Comparison of ENCODE assay signal across 9 mouse cellular contexts in the genomic region with DNA sequence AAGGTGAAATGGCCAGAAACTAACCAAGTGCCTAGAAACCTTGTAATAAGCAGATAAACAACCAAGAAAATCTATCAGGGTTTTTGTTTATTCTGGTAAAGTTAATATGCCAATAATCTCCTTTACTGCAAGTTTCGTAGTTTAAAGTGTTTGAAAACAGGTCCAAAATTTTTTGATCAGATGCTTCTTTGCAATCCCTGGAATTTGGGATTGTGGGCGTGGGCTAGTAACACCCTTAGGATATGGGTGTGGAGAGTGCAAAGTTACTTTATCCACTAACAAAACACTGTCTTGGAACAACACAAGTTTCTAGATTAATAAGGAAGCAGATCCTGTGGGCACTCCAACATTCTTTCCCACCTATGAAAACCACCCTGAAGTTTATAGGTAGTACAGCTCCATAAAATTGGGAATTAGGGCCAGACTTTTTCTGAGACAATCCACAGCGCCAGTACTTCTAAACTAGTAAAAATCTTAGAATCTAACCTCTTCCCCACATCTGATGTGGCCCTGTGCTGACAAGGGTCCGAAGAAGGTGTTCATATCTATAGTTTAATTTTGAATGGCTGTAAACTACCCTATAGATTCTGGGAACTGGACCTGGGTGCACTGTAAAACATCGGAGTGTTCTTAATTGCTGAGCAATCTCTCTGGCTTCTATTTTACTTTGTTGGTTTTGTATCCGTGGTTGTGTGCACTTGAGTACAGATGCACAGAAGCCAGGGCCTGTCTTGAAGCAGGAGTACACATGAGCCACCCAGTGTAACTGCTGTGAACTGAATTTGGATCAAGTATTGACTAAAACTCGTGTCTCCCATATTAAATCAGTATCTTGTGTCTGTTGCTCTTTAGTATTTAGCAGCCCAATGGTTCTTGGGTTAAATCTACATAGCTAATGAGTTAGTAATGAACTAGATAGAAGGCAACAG. TPM values are rescaled to one million over a fixed set of nuclear protein-coding genes. Genes with fewer than 3 reads are reported as not detected.
A peak's percentile ranks its signal among the peaks of the same experiment; 100 is the strongest.
DNase-seq lines count a peak whose midpoint lies in the region; ATAC-seq and TF ChIP-seq lines count a peak whose summit lies in the region.
"Had no signal": no experiment of that assay in that cellular context is flagged by ENCODE, and none has a peak within 500 bp of the region (broad histone marks: within the 10 kb centered on the region; RNA-seq: fewer than 3 reads in every experiment).

No protein-coding gene starts in this region.

- DNase-seq in kidney, postnatal 36 days: no peak
- DNase-seq in hindbrain, postnatal 0 days (ENCODE audit: low spot score): no peak
- DNase-seq in ovary, postnatal 36 days (ENCODE audit: low spot score): no peak
- DNase-seq in layer of hippocampus, adult 9-10 months (ENCODE audit: low spot score): no peak
- DNase-seq in ovary, adult 18-20 months (ENCODE audit: low spot score): no peak

- TF ChIP-seq CTCF in bone marrow macrophage, adult 2 months (IDR thresholded peaks at IDR 0.05; ENCODE audit: low read depth, low read length): no peak
- no peak for TF ChIP-seq CTCF in hindbrain, postnatal 0 days (IDR thresholded peaks at IDR 0.05; ENCODE audit: low read depth)

- H3K9ac ChIP-seq in kidney, embryonic 14.5 days (ENCODE audit: low read depth, low read length): peak overlapping the region; percentile 85
- H3K9ac ChIP-seq in hindbrain, postnatal 0 days (replicated peaks; ENCODE audit: low read length): peak overlapping the region; percentile 63
- H3K9ac ChIP-seq in midbrain, embryonic 16.5 days (ENCODE audit: low read depth, low read length): peak overlapping the region; percentile 63

- H3K4me3 ChIP-seq in kidney, embryonic 14.5 days (ENCODE audit: low read length): peak overlapping the region; percentile 87
- H3K4me3 ChIP-seq in bone marrow macrophage, adult 2 months (ENCODE audit: insufficient read depth, low read length): peak overlapping the region; percentile 71
- peak overlapping the region; percentile 64 for H3K4me3 ChIP-seq in hindbrain, postnatal 0 days (ENCODE audit: low read length)
- H3K4me3 ChIP-seq in midbrain, embryonic 16.5 days (ENCODE audit: low read depth, low read length): peak overlapping the region; percentile 63

- no peak for ATAC-seq in kidney, embryonic 14.5 days (ENCODE audit: low FRiP score, low TSS enrichment)
- ATAC-seq in hindbrain, postnatal 0 days: no peak
- no peak for ATAC-seq in midbrain, embryonic 16.5 days

- H3K9me3 ChIP-seq in kidney, embryonic 14.5 days (ENCODE audit: control insufficient read depth, low read length): no peaks in the 10 kb centered on the region
- H3K9me3 ChIP-seq in hindbrain, postnatal 0 days (ENCODE audit: low read length): no peaks in the 10 kb centered on the region
- H3K9me3 ChIP-seq in midbrain, embryonic 16.5 days (replicated peaks; ENCODE audit: control insufficient read depth, low read length, poor library complexity, severe bottlenecking): no peaks in the 10 kb centered on the region

- H3K27me3 ChIP-seq in kidney, embryonic 14.5 days (ENCODE audit: control insufficient read depth, insufficient read depth, low read length): no peaks in the 10 kb centered on the region
- H3K27me3 ChIP-seq in hindbrain, postnatal 0 days (ENCODE audit: insufficient read depth, low read length): no peaks in the 10 kb centered on the region
- H3K27me3 ChIP-seq in midbrain, embryonic 16.5 days (ENCODE audit: control insufficient read depth, insufficient read depth, low read depth, low read length): no peaks in the 10 kb centered on the region

- H3K4me1 ChIP-seq in kidney, embryonic 14.5 days (ENCODE audit: control insufficient read depth, insufficient read depth, low read length): peaks cover 19% of the 10 kb centered on the region
- H3K4me1 ChIP-seq in bone marrow macrophage, adult 2 months (ENCODE audit: control insufficient read depth, insufficient read depth, low read length): peaks cover 27% of the 10 kb centered on the region
- H3K4me1 ChIP-seq in hindbrain, postnatal 0 days (ENCODE audit: insufficient read depth, low read length): 0 out of 2 replicates have a peak, but pooled peaks cover 6% of the 10 kb centered on the region
- peaks cover 20% of the 10 kb centered on the region for H3K4me1 ChIP-seq in midbrain, embryonic 16.5 days (ENCODE audit: control insufficient read depth, insufficient read depth, low read length)

- WGBS in kidney, embryonic 14.5 days: 10% methylated on average over 7 of the region's 7 CpGs
- 19% methylated on average over 7 of the region's 7 CpGs for WGBS in hindbrain, postnatal 0 days
- 18% methylated on average over 7 of the region's 7 CpGs for WGBS in midbrain, embryonic 16.5 days

- TF ChIP-seq POLR2A in bone marrow macrophage, adult 2 months (IDR thresholded peaks at IDR 0.05; ENCODE audit: borderline replicate concordance, low read depth, low read length): no peak

- peak overlapping the region; percentile 90 for H3K27ac ChIP-seq in kidney, embryonic 14.5 days (ENCODE audit: low read depth, low read length)
- H3K27ac ChIP-seq in bone marrow macrophage, adult 2 months (ENCODE audit: insufficient read depth, low read depth, low read length): peak overlapping the region; percentile 65
- H3K27ac ChIP-seq in hindbrain, postnatal 0 days: peak overlapping the region; percentile 88
- H3K27ac ChIP-seq in midbrain, embryonic 16.5 days (ENCODE audit: low read length): 0 out of 2 replicates have a peak overlapping the region, but pooled peaks have one; percentile 81

- H3K36me3 ChIP-seq in kidney, embryonic 14.5 days (ENCODE audit: control insufficient read depth, insufficient read depth, low read length): peaks cover 23% of the 10 kb centered on the region
- H3K36me3 ChIP-seq in hindbrain, postnatal 0 days (ENCODE audit: insufficient read depth, low read length): peaks cover 11% of the 10 kb centered on the region
- H3K36me3 ChIP-seq in midbrain, embryonic 16.5 days (ENCODE audit: control insufficient read depth, insufficient read depth, low read length): peaks cover 8% of the 10 kb centered on the region; the same call in 1 of the 2 replicates

- H3K4me2 ChIP-seq in kidney, embryonic 14.5 days (replicated peaks; ENCODE audit: low read depth, low read length): peak overlapping the region; percentile 54
- peak overlapping the region; percentile 97 for H3K4me2 ChIP-seq in hindbrain, postnatal 0 days (ENCODE audit: low read depth, low read length)
- peak overlapping the region; percentile 86 for H3K4me2 ChIP-seq in midbrain, embryonic 16.5 days (ENCODE audit: low read length)

RNA-seq across cellular contexts. Expression of gene Ppat, which starts 1.0 kb away (rescaled TPM):
- polyA plus RNA-seq in kidney, embryonic 14.5 days (2014; fragmentation: Nextera tagmentation; extraction: Ambion mirVana): 34.9 and 51.7 TPM in 2 replicates
- 5.4 and 7.6 TPM in 2 replicates for polyA plus RNA-seq in bone marrow macrophage, adult 2 months (2012; ENCODE audit: insufficient read depth, insufficient read length, missing spikeins)
- 7.4 and 13.0 TPM in 2 replicates for total RNA-seq in hindbrain, postnatal 0 days (2014; rRNA removed)
- polyA plus RNA-seq in hindbrain, postnatal 0 days (2015; fragmentation: Nextera tagmentation; extraction: Ambion mirVana): 10.7 and 12.2 TPM in 2 replicates
- polyA plus RNA-seq in midbrain, embryonic 16.5 days (2015; fragmentation: Nextera tagmentation; extraction: Ambion mirVana): 9.7 and 10.4 TPM in 2 replicates

RNA-seq across cellular contexts. Expression of gene Paics, which starts 1.3 kb away (rescaled TPM):
- polyA plus RNA-seq in kidney, embryonic 14.5 days (2014; fragmentation: Nextera tagmentation; extraction: Ambion mirVana): 343 and 349 TPM in 2 replicates
- 109 and 118 TPM in 2 replicates for polyA plus RNA-seq in bone marrow macrophage, adult 2 months (2012; ENCODE audit: insufficient read depth, insufficient read length, missing spikeins)
- total RNA-seq in hindbrain, postnatal 0 days (2014; rRNA removed): 114 and 129 TPM in 2 replicates
- polyA plus RNA-seq in hindbrain, postnatal 0 days (2015; fragmentation: Nextera tagmentation; extraction: Ambion mirVana): 166 and 176 TPM in 2 replicates
- 150 and 163 TPM in 2 replicates for polyA plus RNA-seq in midbrain, embryonic 16.5 days (2015; fragmentation: Nextera tagmentation; extraction: Ambion mirVana)

RNA-seq across cellular contexts. Expression of gene Srp72, which starts 22.1 kb away (rescaled TPM):
- 77.6 and 103 TPM in 2 replicates for polyA plus RNA-seq in kidney, embryonic 14.5 days (2014; fragmentation: Nextera tagmentation; extraction: Ambion mirVana)
- 73.8 and 81.0 TPM in 2 replicates for polyA plus RNA-seq in bone marrow macrophage, adult 2 months (2012; ENCODE audit: insufficient read depth, insufficient read length, missing spikeins)
- total RNA-seq in hindbrain, postnatal 0 days (2014; rRNA removed): 53.0 and 55.2 TPM in 2 replicates
- polyA plus RNA-seq in hindbrain, postnatal 0 days (2015; fragmentation: Nextera tagmentation; extraction: Ambion mirVana): 72.9 and 78.7 TPM in 2 replicates
- polyA plus RNA-seq in midbrain, embryonic 16.5 days (2015; fragmentation: Nextera tagmentation; extraction: Ambion mirVana): 91.4 and 92.4 TPM in 2 replicates

RNA-seq across cellular contexts. Expression of gene Aasdh, which starts 47.1 kb away (rescaled TPM):
- polyA plus RNA-seq in kidney, embryonic 14.5 days (2014; fragmentation: Nextera tagmentation; extraction: Ambion mirVana): 13.2 and 20.8 TPM in 2 replicates
- polyA plus RNA-seq in bone marrow macrophage, adult 2 months (2012; ENCODE audit: insufficient read depth, insufficient read length, missing spikeins): 19.6 and 19.8 TPM in 2 replicates
- 9.9 and 15.1 TPM in 2 replicates for total RNA-seq in hindbrain, postnatal 0 days (2014; rRNA removed)
- 10.2 and 12.8 TPM in 2 replicates for polyA plus RNA-seq in hindbrain, postnatal 0 days (2015; fragmentation: Nextera tagmentation; extraction: Ambion mirVana)
- polyA plus RNA-seq in midbrain, embryonic 16.5 days (2015; fragmentation: Nextera tagmentation; extraction: Ambion mirVana): 20.7 and 23.9 TPM in 2 replicates

RNA-seq across cellular contexts. Expression of gene Arl9, which starts 51.5 kb away (rescaled TPM):
- 0.41 TPM in 1 of 2 replicates, not detected in the other for polyA plus RNA-seq in kidney, embryonic 14.5 days (2014; fragmentation: Nextera tagmentation; extraction: Ambion mirVana)
- polyA plus RNA-seq in bone marrow macrophage, adult 2 months (2012; ENCODE audit: insufficient read depth, insufficient read length, missing spikeins): 2.8 TPM in 1 of 2 replicates, not detected in the other
- not detected in 2 replicates for total RNA-seq in hindbrain, postnatal 0 days (2014; rRNA removed)
- not detected in 2 replicates for polyA plus RNA-seq in hindbrain, postnatal 0 days (2015; fragmentation: Nextera tagmentation; extraction: Ambion mirVana)
- 0.44 TPM in 1 of 2 replicates, not detected in the other for polyA plus RNA-seq in midbrain, embryonic 16.5 days (2015; fragmentation: Nextera tagmentation; extraction: Ambion mirVana)
- total RNA-seq: adrenal gland, adult 2 months had no signal
- polyA plus RNA-seq: adrenal gland, adult 2 months had no signal
